Mouse (Mus musculus): Measurements from ENCODE around the gene Irak1. TPM values are rescaled to one million over a fixed set of nuclear protein-coding genes. Genes with fewer than 3 reads are reported as not detected.

Gene Irak1
- polyA plus RNA-seq (2012; rRNA removed), result 89.2 and 104 TPM in 2 replicates

DNA sequence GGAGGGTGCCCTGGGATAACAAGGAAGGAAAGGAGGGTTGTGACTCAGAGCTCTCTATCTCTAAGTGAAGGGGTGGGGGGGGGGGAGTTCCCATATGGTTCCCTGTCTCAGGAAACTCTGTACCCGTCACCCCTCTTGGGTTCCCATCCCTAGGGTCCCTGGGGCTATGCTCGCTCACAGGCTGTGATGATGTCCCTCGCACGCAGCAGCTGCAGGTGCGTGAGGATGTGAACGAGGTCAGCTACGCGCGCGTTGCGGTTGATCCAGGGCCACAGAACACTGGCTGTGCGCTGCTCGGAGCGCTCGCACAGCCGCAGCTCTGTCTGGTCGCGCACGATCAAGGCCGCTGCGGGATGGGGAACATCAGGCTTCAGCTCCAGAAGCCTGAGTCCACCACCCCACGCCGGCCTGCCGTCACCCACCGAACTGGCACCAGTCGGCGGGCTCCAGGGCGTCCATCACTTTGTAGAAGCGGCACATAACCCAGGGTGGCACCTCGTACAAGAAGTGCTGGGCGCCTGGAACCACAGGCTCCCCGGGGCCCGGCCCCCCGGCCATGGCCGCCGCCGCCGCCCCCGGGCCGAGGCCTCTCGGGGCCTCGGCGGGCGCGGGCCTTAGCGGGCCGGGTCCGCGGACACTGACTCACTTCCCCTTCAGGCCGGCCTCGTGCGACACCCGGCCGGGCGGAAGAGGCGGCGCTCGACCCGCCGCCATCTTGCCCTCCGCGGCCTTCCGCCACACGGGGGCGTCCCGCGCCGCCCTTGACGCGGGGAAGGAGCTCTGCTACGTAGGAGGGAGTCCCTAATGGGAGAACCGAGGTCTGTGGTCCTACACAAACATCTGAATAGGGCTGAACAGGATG, at the start of gene Irak1:
Irak1 (minus strand) TSS at position 731 of the 862 bp plus-strand sequence.
- peak; percentile 66 for DNase-seq (ENCODE audit: low spot score)

DNA sequence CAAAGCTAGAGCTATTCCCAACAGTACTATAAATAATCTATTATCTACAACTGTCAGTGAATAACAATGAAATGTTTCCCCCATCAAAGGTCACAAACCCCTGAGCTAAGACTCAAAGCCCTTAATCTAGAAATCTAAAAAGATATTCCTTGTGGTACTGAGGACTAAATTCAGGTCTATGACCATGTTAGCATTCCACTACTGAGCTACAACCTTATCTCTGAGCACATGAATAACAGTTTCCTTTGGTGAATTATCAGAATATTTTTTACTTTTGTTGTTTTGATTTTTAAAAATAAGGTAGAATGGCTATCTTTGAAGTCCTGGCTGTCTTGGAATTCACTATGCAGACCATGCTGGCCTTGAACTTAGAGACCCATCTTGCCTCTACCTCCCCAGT, 47.1 kb upstream of the Irak1 start:
- DNase-seq (ENCODE audit: low spot score), result no peak

GRCm38 (mm10) chrX:74067891-74068290, 44.2 kb upstream of the Irak1 start:
- DNase-seq (ENCODE audit: low spot score), result no peak

DNA sequence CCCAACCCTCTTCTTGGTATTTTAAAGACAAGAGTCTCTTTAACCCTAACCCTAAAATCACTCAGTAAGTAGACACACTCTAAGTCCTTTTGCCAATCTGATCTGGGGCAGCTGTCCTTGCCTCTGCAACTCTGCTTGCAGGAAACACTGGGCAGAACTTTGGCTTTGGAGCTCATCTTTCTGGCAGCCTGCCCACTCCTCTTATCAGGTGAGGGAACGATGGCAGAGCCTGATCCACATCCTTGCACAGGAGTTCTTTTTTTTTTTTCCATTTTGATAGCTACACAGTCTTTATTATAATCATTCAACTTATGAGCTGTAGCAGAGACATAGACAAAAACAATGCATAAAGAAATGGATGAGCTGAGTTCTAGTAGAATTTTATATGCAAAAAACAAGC, 21.4 kb upstream of the Irak1 start:
- no peak for DNase-seq (ENCODE audit: low spot score)

DNA sequence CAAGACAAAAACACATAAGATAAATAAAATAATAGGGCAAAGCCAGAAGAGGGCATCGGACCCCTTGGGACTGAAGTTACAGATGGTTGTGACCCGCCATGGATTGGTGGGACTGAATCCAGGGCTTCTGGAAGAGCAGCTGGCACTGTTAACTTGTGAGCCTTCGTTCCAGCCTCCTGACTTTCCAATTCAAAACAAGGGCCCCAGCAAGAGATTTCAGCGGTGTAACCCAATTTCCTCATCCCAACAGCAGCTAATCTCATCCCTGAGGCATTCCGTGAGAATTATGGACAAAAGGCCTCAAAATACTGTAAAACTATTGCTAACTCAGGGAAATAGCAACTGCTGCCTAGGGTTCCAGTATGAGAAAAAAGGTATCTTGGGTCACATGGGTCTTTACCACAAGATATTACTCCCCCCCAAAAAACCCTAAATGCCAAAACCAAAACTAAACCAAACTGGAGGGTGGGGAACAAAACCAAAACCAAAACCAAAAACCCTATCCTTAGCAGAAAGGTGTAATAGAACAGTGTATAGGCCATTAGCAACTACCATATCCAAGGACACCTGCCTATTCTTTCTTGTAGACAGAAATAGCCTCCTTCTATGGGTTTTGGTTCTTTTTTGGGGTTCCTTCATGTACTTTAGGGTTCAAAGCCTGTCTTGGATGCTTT, 14.1 kb upstream of the Irak1 start:
- no peak for DNase-seq (ENCODE audit: low spot score)

DNA sequence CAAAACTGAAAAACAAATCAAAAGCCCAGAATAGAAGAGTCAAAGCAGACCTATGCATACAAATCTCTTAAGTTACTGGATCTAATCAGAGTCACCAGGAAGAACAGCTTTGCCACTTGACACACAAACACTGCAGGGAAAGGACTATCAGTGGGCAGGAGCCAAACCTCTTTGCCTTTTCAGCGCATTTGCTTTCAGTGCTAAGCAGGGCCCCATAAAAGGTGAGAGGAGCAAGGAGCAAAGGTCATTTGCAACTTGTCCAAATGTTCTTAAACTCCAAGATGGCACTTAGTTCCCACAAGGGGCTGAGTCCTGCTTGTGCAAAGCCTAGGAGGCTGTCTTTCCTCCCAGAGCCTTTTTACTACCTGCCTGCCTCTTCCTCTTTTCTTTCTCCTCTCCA, 6.3 kb upstream of the Irak1 start:
- no peak for DNase-seq (ENCODE audit: low spot score)

DNA sequence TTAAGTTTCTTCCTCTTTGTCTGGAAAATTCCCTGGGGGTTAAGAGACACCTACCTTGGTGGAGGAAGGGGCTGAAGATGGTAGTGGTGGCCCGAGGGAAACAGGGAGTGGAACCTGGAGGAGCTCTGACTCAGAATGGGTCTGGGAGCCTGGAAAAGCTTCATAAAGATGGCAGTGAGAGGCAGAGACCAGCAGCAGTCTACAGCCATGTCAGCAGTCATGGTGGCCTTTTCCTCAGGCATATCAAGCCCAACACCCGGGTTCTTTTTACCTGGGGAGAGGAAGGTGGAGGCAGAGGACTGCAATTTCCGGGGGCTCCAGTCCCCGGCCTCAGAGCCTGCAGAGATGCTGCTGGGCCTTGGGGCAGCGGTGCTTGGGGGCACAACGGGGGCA, 927 bp downstream of the Irak1 start:
- no peak for DNase-seq (ENCODE audit: low spot score)

DNA sequence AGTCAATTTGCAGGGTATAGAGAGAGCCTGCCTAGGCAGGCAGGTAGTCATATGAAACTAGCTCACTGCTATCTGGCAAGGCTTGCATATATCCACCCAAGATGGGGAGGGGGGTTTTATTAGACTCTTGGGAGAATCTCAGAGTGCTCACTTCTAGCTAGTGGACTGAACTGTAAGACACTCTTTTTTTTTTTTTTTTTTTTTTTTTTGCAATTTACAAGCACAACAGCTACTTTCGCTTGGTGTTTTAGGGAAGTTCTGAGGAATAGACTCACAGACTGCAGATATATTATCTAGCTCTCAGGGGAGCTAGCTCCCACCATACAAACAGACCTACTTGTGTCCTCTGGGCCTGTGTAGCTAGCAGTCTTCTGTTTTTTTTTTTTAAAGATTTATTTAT, 9.1 kb downstream of the Irak1 start:
- no peak for DNase-seq (ENCODE audit: low spot score)

DNA sequence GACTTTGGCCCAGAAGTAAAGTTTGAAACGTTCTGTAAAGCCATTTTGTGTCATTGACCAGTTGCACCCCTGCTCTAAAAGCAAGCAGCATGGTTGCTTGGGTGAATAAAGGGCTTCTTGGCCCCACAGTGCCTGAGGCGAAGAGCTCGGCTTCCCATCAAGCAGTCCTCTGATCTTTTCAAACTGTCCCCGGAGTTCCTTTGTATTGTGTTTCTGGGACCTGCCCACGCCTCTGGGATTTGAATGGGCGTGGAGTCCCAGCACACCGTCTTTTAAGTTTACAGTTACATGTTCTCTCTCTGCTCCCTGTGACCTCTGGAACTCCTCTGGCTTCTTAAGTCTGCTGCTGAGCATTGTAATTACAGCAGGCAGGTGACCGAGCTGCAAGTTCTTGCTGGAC, 15.7 kb downstream of the Irak1 start:
- DNase-seq (ENCODE audit: low spot score), result no peak

- no peak for DNase-seq (ENCODE audit: low spot score)
Measured at GRCm38 (mm10) chrX:74006401-74006800, 17.3 kb downstream of the Irak1 start.

DNA sequence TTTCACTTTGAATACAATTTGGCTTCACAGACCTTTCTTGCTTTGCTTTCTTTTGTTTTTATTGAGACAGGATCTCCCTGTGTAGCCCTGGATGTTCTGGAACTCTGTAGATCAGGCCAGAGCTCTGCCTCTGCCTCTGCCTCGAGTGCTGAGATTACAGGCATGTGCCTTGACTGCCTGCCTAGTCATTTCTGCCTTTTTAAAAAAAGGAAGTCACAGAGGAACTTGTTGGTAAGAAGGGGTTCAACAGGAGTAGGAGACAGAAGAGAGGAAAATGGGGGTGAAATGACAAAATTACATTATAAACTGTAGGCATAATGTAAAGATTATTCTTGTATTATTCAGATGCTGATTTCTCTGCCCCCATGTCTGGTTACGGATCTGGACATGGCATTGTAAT, 20.1 kb downstream of the Irak1 start:
- no peak for DNase-seq (ENCODE audit: low spot score)

DNA sequence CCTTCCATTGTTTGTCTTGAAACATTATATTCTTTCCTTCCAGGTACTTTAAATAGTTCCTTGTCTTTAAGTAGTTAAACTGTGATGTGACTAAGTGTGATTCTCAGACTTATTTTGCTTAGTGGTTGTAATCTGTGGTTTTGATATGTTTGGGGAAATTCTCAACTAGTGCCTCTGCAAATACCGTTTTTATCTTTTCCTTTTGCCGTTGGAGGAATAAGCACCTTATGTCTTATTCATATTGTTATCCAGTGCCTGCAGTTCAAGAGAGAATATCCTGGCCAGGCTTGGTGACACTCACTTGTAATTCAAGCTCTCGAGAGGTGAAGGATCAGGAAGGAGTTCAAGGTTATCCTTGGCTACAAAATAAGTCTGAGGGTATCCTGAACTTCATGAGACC, 22.7 kb downstream of the Irak1 start:
- no peak for DNase-seq (ENCODE audit: low spot score)

DNA sequence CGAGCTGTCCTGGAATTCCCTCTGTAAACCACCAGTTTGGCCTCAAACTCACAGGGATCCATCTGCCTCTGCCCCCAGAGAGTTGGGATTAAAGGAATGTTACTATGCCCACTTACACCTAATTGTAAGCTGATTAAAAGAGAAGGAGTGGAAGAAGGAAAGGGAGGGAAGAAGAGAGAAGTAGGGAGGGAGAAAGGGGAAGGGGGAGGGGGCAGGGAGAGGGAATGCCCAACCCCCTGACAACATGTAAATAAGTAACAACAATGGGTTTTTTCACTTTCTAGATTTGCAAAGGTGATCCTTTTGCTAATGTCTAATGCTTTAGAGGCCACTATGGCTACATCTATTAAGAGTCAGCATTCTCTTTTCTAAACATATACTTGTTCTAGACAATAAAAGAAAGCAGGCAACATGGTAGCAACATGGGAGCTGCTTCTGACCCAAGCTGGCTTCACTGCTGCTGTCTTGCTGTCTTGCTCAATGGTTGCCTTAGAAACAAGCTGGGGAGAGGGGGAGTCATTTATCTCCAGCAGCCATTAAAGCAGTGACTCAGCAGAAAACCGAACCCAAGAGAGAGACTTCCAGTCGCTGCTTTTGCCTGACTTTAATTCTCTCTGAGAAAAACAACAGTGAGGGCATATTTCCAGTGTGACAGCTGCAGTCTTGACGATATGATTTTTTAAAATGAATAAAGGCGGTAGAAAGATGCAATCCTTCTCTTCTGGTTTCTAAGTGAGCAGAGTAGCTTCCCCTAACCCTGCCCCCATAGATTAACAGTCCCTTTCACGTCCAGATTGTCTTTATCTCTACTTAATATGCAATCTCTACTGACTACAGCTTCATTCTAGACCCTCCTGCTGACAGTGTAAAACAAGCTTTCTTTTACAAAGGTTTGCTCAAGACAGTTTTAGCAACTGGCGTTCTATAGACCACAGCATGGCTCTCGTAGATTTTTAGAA, 24.5 kb downstream of the Irak1 start:
- DNase-seq (ENCODE audit: low spot score), result no peak

DNA sequence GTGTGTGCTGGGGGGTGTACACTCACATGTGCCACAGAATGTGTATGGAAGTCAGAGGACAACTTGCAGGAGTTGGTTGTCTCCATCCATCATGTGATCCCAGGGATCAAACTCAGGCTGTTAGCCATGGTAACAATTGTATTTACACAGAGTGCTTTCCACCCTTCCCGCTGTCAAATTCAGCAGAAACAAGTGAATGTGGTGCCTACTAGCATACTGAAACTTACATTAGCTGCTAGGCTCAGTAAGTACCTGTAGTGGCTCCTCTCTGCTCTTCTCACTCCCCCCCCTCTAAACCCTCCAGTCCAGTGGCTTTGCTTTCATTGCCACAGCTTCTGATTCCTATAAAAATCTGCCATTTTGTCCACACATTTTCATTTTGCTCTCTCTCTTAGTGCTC, 45.9 kb downstream of the Irak1 start:
- no peak for DNase-seq (ENCODE audit: low spot score)

DNA sequence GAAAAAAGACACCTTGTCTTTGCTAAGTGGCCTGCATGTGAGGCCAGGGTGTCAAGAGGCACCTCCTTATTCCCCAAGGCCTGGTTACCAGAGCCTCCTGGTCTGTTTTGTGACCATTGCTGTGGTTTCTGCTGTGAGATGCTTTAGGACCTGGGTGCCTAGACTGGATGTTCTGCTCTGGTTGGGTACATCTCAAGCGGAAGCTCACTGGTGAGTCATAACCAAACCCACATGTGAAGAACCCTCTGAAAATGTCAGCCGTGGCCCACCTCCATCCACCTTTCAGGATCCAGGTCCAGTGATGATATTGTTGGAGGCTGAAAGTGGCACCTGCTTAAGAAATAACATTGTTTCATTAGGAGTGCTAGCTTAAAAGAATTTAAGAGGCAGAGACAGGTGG, 47.4 kb downstream of the Irak1 start:
- no peak for DNase-seq (ENCODE audit: low spot score)

DNA sequence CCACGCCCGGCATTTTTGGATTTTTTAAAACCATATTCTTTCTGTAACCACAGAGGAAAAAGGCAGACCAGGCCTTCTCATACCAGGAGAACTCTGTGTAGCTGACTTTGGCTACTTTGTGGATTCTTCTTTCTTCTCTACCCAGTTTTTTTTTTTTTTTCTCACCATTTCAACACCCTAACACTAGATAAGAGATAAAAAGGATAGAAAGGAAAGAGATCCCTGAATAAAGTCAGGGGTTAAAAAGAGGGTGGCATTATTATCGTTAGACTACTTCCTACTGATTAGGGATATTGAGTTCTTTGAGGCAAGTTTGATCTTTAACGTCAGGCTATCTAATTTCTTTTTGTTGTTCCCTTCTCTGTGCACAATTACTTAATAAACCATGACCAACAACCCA, 50.9 kb downstream of the Irak1 start:
- no peak for DNase-seq (ENCODE audit: low spot score)

DNA sequence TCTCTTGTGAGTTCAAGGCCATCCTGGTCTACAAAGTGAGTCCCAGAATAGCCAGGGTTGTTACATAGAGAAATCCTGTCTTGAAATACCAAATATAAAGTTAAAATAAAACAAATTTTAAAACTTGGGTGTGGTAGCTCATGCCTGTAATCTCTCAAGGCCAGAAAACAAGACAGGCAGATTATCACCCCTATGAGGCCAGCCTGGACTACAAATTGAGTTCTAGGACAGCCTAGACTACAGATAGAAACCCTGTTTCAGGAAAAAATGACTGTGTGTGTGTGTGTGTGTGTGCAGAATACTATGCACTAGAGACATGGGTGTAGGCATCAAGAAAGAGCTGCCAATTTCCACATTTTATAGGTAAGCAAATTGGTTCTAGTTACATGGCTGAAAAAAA, 52.9 kb downstream of the Irak1 start:
- DNase-seq (ENCODE audit: low spot score), result no peak

DNA sequence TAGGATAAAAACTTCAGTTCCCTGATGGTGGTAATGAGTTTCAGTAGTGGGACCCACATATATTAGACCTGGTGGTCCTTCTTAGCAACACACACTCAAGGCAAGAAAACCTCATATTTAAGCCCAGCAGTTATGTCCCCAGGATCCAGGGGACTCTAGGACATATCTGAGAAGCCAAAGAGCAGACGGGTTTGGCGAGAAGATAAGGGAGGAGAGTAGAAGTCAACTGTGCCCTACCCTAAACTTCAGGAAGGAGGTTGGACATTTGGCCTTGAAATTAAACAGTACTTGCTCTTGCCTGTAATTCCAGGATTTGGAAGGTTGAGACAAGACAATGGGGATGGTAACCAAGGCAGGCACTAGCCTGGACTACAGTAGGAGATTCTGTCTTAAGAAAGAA, 54.0 kb downstream of the Irak1 start:
- DNase-seq (ENCODE audit: low spot score), result no peak

- DNase-seq (ENCODE audit: low spot score), result no peak
Measured at GRCm38 (mm10) chrX:73969167-73969566, 54.6 kb downstream of the Irak1 start.

DNA sequence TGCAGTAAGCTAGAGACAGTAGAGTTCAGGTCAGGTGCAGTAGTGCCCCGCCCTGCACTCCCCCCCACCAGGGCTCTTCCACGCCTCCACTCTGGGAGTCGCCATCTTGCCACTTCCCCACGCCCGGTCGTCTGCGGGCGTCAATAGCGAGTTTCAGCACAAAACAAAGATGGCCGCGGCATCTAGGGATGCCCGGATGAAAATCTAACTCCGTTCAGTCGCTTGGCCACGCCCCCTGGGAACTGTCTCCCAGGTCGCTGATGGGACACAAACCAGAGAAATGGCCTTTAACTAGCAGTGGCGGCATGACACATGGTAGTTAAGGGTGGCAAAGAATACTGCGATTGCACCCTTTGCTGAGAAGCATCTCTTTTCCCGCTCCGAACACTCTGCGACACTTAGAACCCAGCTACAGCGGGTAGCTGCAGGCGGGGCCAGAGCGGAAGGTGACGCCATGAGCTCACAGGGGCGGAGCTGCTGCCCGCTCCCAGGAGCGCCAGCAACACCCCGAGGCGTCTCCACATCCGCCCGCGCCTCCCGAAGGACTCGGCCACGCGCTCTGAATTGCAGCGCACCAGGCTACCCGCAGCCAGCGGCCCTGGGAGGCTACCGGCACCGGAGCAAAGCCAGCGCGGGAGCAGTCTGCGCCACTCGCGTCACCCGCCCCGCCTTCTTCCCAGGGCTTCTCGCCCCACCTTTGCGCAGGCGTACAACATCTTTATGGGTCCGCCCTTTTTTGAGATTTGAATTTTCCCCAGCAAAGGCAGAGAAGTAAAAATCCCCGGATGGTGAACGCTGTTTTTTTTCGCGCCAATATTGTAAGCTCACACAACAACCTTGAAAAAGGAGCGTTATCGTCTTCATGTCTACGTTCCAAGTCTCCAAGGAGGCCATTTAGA, 56.3 kb downstream of the Irak1 start:
- peak; percentile 69 for DNase-seq (ENCODE audit: low spot score)
